Mouse (Mus musculus): ENCODE measurements at regions not wholly inside any gene's neighbourhood (a gene's known extent, or its start where the extent isn't known, plus 50 kb on each side); places are given as distances from the start of the nearest gene placed in this dataset.

DNA sequence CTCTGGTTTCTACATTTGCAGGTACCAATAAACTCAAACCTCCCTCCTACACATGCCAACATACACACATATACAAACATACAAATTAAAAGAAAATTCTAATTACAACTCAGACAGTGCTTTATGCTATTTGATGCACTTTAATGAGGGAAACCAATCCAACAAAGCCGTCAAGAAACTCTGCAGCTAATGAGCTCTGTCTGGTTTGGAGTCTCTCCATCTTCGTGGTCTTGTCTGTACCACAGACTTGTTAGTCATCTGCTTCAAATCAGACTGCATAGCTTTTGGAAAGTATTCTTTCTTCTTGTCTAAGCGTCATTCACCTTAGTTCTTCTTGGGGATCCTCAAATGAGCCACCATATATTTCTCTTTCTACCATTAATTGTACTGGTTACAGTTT, 108.9 kb upstream of the Speer4c start:
- TF ChIP-seq CTCF (IDR thresholded peaks at IDR 0.05; ENCODE audit: low read depth, low read length) (no peak), POLR2A (IDR thresholded peaks at IDR 0.05; ENCODE audit: insufficient read depth, low read length) (no peak), EP300 (IDR thresholded peaks at IDR 0.05; ENCODE audit: insufficient read depth, low read depth, low read length) (no peak)

All from ES-Bruce4 (cell line).